Comparison of ENCODE assay signal across 13 mouse cellular contexts in the genomic region with DNA sequence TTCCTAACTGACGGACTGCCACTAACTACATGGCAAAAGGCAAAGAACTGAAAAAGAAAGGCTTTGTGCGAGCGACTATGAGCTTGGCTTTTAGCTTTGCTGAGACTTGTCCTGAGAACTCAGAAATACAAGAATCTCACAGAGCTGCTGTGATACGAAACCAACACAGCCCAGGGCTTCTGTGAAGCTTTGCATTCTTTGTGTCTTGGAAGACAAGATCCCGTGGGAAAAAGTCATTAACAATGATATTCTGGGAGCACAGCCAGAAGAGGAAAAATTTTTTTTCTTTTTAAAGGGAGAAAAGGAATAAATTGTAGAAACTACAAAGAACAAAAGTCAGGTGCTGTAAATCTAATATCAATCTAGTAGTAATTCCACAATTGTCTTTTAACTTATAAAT. TPM values are rescaled to one million over a fixed set of nuclear protein-coding genes. Genes with fewer than 3 reads are reported as not detected.
DNase-seq lines count a peak whose midpoint lies in the region; ATAC-seq and TF ChIP-seq lines count a peak whose summit lies in the region.
"Had no signal": no experiment of that assay in that cellular context is flagged by ENCODE, and none has a peak within 500 bp of the region (broad histone marks: within the 10 kb centered on the region; RNA-seq: fewer than 3 reads in every experiment).

No protein-coding gene starts in this region.

- H3K36me3 ChIP-seq in heart, postnatal 0 days (replicated peaks; ENCODE audit: control insufficient read depth, insufficient read depth, low read length) = peaks cover 10% of the 10 kb centered on the region; the same call in 1 of the 2 replicates
- H3K36me3 ChIP-seq in heart, embryonic 11.5 days (ENCODE audit: control insufficient read depth, insufficient read depth, low read length) = no peaks in the 10 kb centered on the region
- H3K36me3 ChIP-seq in lung, embryonic 16.5 days (ENCODE audit: control insufficient read depth, insufficient read depth, low read length) = peaks cover 15% of the 10 kb centered on the region
- H3K36me3 ChIP-seq in embryonic facial prominence, embryonic 14.5 days (ENCODE audit: control insufficient read depth, insufficient read depth, low read length) = peaks cover 48% of the 10 kb centered on the region
- peaks cover 28% of the 10 kb centered on the region for H3K36me3 ChIP-seq in neural tube, embryonic 14.5 days (ENCODE audit: control insufficient read depth, insufficient read depth, low read length)

- DNase-seq in heart, postnatal 0 days (ENCODE audit: low spot score) = no peak
- DNase-seq in lung, adult 18-20 months = no peak
- DNase-seq in embryonic facial prominence, embryonic 14.5 days (ENCODE audit: low spot score) = peak; percentile 88
- DNase-seq in urinary bladder, postnatal 36 days (ENCODE audit: low spot score in 2 of 2) = no peak
- DNase-seq in c-Kit-positive CD71-positive TER-119-positive erythroid progenitor cells, embryonic 14.5 days (ENCODE audit: low spot score) = no peak
- DNase-seq: cerebellum, postnatal 36 days; layer of hippocampus, adult 9-11 months; liver; thymus, postnatal 25 days had no signal

- no peak for TF ChIP-seq CTCF in heart, postnatal 0 days (IDR thresholded peaks at IDR 0.05; ENCODE audit: low read depth)

- no peak overlapping the region for H3K9ac ChIP-seq in heart, postnatal 0 days (replicated peaks; ENCODE audit: low read depth, low read length)
- H3K9ac ChIP-seq in heart, embryonic 11.5 days (ENCODE audit: low read depth, low read length) = no peak overlapping the region
- H3K9ac ChIP-seq in lung, embryonic 16.5 days (ENCODE audit: low read length) = no peak overlapping the region
- no peak overlapping the region for H3K9ac ChIP-seq in embryonic facial prominence, embryonic 14.5 days (ENCODE audit: low read depth, low read length)
- no peak overlapping the region for H3K9ac ChIP-seq in neural tube, embryonic 14.5 days (replicated peaks; ENCODE audit: low read depth, low read length)

- no peak overlapping the region for H3K4me2 ChIP-seq in heart, postnatal 0 days (ENCODE audit: low read depth, low read length)
- no peak overlapping the region for H3K4me2 ChIP-seq in heart, embryonic 11.5 days
- H3K4me2 ChIP-seq in lung, embryonic 16.5 days (ENCODE audit: low read depth, low read length) = no peak overlapping the region
- H3K4me2 ChIP-seq in embryonic facial prominence, embryonic 14.5 days (ENCODE audit: low read depth, low read length) = no peak overlapping the region
- H3K4me2 ChIP-seq in neural tube, embryonic 14.5 days (ENCODE audit: low read depth, low read length) = no peak overlapping the region

- no peak for ATAC-seq in heart, postnatal 0 days (ENCODE audit: insufficient read depth, low read depth)
- ATAC-seq in heart, embryonic 11.5 days (replicated peaks; ENCODE audit: insufficient number of reproducible peaks, low FRiP score, low TSS enrichment) = no peak
- ATAC-seq in lung, embryonic 16.5 days (ENCODE audit: low read depth) = 0 out of 2 replicates have a peak, but pooled peaks have one; percentile 47
- ATAC-seq in embryonic facial prominence, embryonic 14.5 days (ENCODE audit: low read depth) = peak; percentile 76; the same call in 1 of the 2 replicates
- 0 out of 2 replicates have a peak, but pooled peaks have one; percentile 24 for ATAC-seq in neural tube, embryonic 14.5 days (ENCODE audit: low read depth)
- ATAC-seq: activated CD4-positive, CD25-positive, alpha-beta regulatory T cell, adult 4 months had no signal

- TF ChIP-seq EP300 in heart, postnatal 0 days (IDR thresholded peaks at IDR 0.05; ENCODE audit: low read depth) = no peak

- no peaks in the 10 kb centered on the region for H3K27me3 ChIP-seq in heart, postnatal 0 days (ENCODE audit: control insufficient read depth, insufficient read depth, low read length)
- H3K27me3 ChIP-seq in heart, embryonic 11.5 days (ENCODE audit: control insufficient read depth, insufficient read depth, low read length) = no peaks in the 10 kb centered on the region
- H3K27me3 ChIP-seq in lung, embryonic 16.5 days (ENCODE audit: control insufficient read depth, insufficient read depth, low read depth, low read length) = no peaks in the 10 kb centered on the region
- no peaks in the 10 kb centered on the region for H3K27me3 ChIP-seq in embryonic facial prominence, embryonic 14.5 days (replicated peaks; ENCODE audit: control insufficient read depth, insufficient read depth, low read length)
- H3K27me3 ChIP-seq in neural tube, embryonic 14.5 days (ENCODE audit: control insufficient read depth, insufficient read depth, low read length) = no peaks in the 10 kb centered on the region

- H3K4me1 ChIP-seq in heart, postnatal 0 days (ENCODE audit: control insufficient read depth, insufficient read depth) = no peaks in the 10 kb centered on the region
- H3K4me1 ChIP-seq in heart, embryonic 11.5 days (ENCODE audit: control insufficient read depth, insufficient read depth, low read length) = no peaks in the 10 kb centered on the region
- H3K4me1 ChIP-seq in lung, embryonic 16.5 days (replicated peaks; ENCODE audit: control insufficient read depth, insufficient read depth, low read length) = no peaks in the 10 kb centered on the region
- H3K4me1 ChIP-seq in embryonic facial prominence, embryonic 14.5 days (ENCODE audit: control insufficient read depth, insufficient read depth, low read length) = peaks cover 3% of the 10 kb centered on the region; the same call in 1 of the 2 replicates
- no peaks in the 10 kb centered on the region for H3K4me1 ChIP-seq in neural tube, embryonic 14.5 days (ENCODE audit: control insufficient read depth, insufficient read depth, low read length)

- peak overlapping the region; percentile 50 for H3K27ac ChIP-seq in heart, postnatal 0 days (ENCODE audit: low read depth)
- no peak overlapping the region for H3K27ac ChIP-seq in heart, embryonic 11.5 days (ENCODE audit: low read depth, low read length)
- peak overlapping the region; percentile 42; the same call in 1 of the 2 replicates for H3K27ac ChIP-seq in lung, embryonic 16.5 days (ENCODE audit: low read length)
- H3K27ac ChIP-seq in embryonic facial prominence, embryonic 14.5 days (replicated peaks; ENCODE audit: low read depth, low read length) = peak overlapping the region; percentile 65
- peak overlapping the region; percentile 64; the same call in 1 of the 2 replicates for H3K27ac ChIP-seq in neural tube, embryonic 14.5 days (ENCODE audit: low read depth, low read length)

- WGBS in heart, postnatal 0 days = 52% methylated on average over 5 of the region's 5 CpGs
- WGBS in heart, embryonic 11.5 days (ENCODE audit: insufficient replicate concordance) = 79% methylated on average over 5 of the region's 5 CpGs
- WGBS in lung, embryonic 16.5 days = 51% methylated on average over 5 of the region's 5 CpGs
- WGBS in embryonic facial prominence, embryonic 14.5 days = 47% methylated on average over 5 of the region's 5 CpGs
- 54% methylated on average over 5 of the region's 5 CpGs for WGBS in neural tube, embryonic 14.5 days

- H3K9me3 ChIP-seq in heart, postnatal 0 days (replicated peaks; ENCODE audit: control insufficient read depth, low read length) = no peaks in the 10 kb centered on the region
- no peaks in the 10 kb centered on the region for H3K9me3 ChIP-seq in heart, embryonic 11.5 days (replicated peaks; ENCODE audit: control insufficient read depth, low read length)
- H3K9me3 ChIP-seq in lung, embryonic 16.5 days (ENCODE audit: control insufficient read depth, low read length) = no peaks in the 10 kb centered on the region
- no peaks in the 10 kb centered on the region for H3K9me3 ChIP-seq in embryonic facial prominence, embryonic 14.5 days (ENCODE audit: control insufficient read depth, low read length)
- H3K9me3 ChIP-seq in neural tube, embryonic 14.5 days (ENCODE audit: control insufficient read depth, low read length) = no peaks in the 10 kb centered on the region

- no peak overlapping the region for H3K4me3 ChIP-seq in heart, postnatal 0 days (ENCODE audit: low read depth, low read length)
- no peak overlapping the region for H3K4me3 ChIP-seq in heart, embryonic 11.5 days (ENCODE audit: low read depth, low read length)
- no peak overlapping the region for H3K4me3 ChIP-seq in lung, embryonic 16.5 days (ENCODE audit: low read length)
- H3K4me3 ChIP-seq in embryonic facial prominence, embryonic 14.5 days (ENCODE audit: low read depth, low read length) = no peak overlapping the region
- no peak overlapping the region for H3K4me3 ChIP-seq in neural tube, embryonic 14.5 days (ENCODE audit: low read depth, low read length)

RNA-seq across cellular contexts. Expression of gene Slc1a4, which starts 23.5 kb away (rescaled TPM):
- 6.4 and 11.0 TPM in 2 replicates for total RNA-seq in heart, postnatal 0 days (2014; rRNA removed; ENCODE audit: low replicate concordance)
- polyA plus RNA-seq in heart, postnatal 0 days (2015; fragmentation: Nextera tagmentation; extraction: Ambion mirVana) = 2.4 and 2.7 TPM in 2 replicates
- polyA plus RNA-seq in heart, embryonic 11.5 days (2014; fragmentation: Nextera tagmentation; extraction: Ambion mirVana) = 7.9 and 10.6 TPM in 2 replicates
- polyA plus RNA-seq in lung, embryonic 16.5 days (2015; fragmentation: Nextera tagmentation; extraction: Ambion mirVana) = 17.9 and 18.2 TPM in 2 replicates
- polyA plus RNA-seq in embryonic facial prominence, embryonic 14.5 days (2014; fragmentation: Nextera tagmentation; extraction: Ambion mirVana) = 24.8 and 26.6 TPM in 2 replicates
- polyA plus RNA-seq in neural tube, embryonic 14.5 days (2014; fragmentation: Nextera tagmentation; extraction: Ambion mirVana) = 56.9 and 63.6 TPM in 2 replicates

RNA-seq across cellular contexts. Expression of gene Cep68, which starts 59.8 kb away (rescaled TPM):
- 53.8 and 56.2 TPM in 2 replicates for total RNA-seq in heart, postnatal 0 days (2014; rRNA removed; ENCODE audit: low replicate concordance)
- polyA plus RNA-seq in heart, postnatal 0 days (2015; fragmentation: Nextera tagmentation; extraction: Ambion mirVana) = 20.3 and 21.0 TPM in 2 replicates
- polyA plus RNA-seq in heart, embryonic 11.5 days (2014; fragmentation: Nextera tagmentation; extraction: Ambion mirVana) = 32.0 and 32.8 TPM in 2 replicates
- 36.8 and 37.0 TPM in 2 replicates for polyA plus RNA-seq in lung, embryonic 16.5 days (2015; fragmentation: Nextera tagmentation; extraction: Ambion mirVana)
- polyA plus RNA-seq in embryonic facial prominence, embryonic 14.5 days (2014; fragmentation: Nextera tagmentation; extraction: Ambion mirVana) = 27.9 and 32.5 TPM in 2 replicates
- polyA plus RNA-seq in neural tube, embryonic 14.5 days (2014; fragmentation: Nextera tagmentation; extraction: Ambion mirVana) = 28.0 and 33.0 TPM in 2 replicates

Comparison
In these comparisons a context has a peak if more than half of its experiments do, and no peak if none do; other contexts are left out.
1. ATAC-seq: peak in lung, embryonic 16.5 days (single experiment), embryonic facial prominence, embryonic 14.5 days (single experiment) and neural tube, embryonic 14.5 days (single experiment); none in heart, postnatal 0 days (single experiment) and heart, embryonic 11.5 days (single experiment).